Mouse (Mus musculus): Measurements from ENCODE around the gene Lrrc8b.

The Lrrc8b gene

DNA sequence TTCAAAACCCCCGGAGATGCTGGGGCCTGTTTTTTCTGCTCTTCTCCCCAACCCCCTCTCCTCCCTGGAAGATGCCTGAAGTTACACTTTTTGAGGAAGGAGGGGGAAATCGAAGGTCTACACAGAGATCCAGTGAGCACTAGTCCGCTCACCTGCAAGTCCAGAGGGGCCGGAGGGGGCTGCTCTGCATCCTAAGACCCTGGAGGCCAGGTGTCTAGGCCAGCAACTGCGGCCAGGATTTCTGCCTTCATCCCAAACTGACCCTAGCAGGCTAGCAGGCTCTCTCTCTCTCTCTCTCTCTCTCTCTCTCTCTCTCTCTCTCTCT is 104.4 kb downstream of the Lrrc8b start:
- DNase-seq: no peak

- DNase-seq: no peak
These were observed 104.9 kb downstream of the Lrrc8b start for GRCm38 (mm10) chr5:105520442-105520965.

- DNase-seq: no peak
These were observed 107.9 kb downstream of the Lrrc8b start for GRCm38 (mm10) chr5:105523452-105523851.

- DNase-seq: no peak
These were observed 109.4 kb downstream of the Lrrc8b start for GRCm38 (mm10) chr5:105525004-105525403.

GRCm38 (mm10) chr5:105526107-105526645 is 110.6 kb downstream of the Lrrc8b start:
- DNase-seq: no peak

DNA sequence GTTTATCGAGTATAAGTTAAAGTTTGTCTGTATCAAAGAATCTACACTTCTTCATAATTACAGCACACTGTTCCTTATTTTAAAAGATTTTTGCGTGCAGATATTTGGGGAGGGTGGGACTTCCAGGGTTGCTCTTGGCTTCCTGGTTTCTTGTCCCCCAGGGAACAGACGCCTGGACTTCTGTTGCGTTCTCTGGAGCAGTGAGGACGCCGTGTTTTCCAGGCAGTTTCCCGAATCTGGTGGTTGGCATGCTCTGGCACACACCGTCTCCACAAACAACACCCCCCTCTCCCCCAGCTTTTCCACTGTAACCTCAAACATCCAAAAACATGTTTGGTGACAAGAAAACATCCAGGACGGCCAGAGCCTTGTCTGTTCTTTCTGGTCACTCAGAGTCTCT is 111.2 kb downstream of the Lrrc8b start:
- no peak for DNase-seq

DNA sequence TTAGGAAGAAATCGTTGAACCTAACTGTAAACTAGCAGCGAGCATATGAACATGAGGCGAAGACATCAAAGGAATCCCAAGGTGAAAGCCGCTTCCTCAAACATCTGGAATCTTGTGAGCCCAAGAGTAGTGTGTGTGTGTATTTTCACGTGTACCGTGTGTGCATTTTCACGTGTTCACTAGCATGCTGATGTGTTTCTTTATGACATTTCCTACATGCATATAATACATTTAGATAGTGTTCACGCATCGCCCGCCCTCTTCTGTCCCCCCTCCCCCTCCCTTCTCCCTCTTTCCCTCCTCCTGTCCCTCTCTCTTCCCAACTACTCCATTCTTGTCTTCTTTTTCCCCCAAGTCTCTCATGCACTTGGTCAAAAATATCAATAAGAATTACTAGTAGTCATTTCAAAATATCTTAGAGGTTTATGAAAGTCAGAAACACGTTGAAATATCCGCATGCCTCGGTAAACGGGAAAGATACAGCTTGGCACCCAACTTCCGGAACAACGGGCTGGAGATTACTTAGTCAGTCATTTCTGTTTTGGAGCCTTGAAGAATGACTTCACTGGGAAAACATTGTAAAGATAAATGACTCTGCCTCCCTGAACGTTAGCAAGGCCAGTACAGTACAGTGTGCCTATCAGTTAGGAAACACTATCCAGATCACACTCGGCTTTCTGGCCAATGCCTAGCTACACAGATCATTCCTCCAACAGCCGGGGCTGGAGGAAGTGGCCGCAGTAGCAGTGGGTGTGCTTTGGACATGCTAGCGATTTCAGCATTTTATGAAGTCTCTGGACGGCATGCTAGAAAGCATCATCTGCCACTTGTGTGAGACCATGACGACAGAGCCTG is 112.1 kb downstream of the Lrrc8b start:
- DNase-seq: no peak

DNA sequence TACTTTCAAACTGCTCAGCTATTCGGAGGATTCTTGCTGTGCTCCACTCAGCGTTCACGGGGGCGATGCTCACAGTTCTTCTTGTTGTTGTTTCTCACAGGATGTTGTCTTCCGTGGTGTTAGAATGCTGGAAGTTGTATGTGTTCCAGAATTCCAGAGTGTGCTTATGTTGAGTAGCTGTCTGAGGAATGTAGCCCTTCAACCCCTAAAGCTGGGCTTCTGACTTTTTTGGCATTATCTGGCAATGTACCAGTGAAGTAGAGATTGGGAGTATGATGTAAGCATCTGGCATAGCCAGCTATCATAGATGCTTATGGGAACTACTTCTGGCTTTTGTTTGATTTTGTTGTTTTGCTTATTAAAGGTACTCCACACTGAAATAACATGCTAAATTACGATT is 115.0 kb downstream of the Lrrc8b start:
- DNase-seq: no peak

- DNase-seq: no peak
These were observed 119.6 kb downstream of the Lrrc8b start for GRCm38 (mm10) chr5:105535186-105535585.

DNA sequence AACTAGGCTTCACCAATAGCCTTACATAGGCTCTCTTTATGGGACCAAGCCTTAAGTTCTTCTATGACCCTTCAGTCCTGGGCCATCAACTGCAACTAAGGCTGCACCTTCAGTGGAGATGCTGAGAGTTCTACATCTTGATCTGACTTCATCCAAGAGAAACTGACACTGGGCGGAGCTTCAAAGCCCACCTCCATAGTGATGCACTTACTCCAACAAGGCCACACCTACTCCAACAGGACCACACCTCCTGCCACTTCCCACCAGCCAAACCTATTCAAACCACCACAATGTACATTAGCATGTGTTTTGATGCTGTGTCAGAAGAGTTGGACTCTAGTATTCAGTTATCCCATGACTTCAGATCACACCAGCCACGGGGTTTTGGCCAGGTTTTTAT is 120.6 kb downstream of the Lrrc8b start:
- DNase-seq: no peak

GRCm38 (mm10) chr5:105537101-105537723 is 121.6 kb downstream of the Lrrc8b start:
- no peak for DNase-seq
